Mouse (Mus musculus): Measurements from ENCODE around the gene Ggnbp2.
A peak's percentile ranks its signal among the peaks of the same experiment; 100 is the strongest.

DNA sequence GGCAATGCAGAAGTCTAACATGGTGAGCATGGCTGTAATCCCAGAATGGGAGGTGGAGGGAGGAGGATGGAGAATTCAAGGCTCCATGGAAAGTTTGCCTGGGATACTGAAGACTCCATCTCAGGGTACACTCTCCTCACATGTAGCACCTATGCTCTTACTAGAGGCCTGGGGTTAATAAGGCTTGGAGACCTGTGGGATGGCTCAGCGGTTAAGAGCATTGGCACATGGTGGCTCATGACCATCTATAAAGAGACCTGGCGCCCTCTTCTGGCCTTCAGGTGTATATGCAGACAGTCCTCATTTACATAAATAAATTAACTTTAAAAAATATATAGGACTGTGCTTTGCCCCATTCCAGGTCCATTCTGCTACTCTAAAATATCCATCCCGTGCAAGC lies 48.7 kb upstream of the Ggnbp2 start:
- TF ChIP-seq POLR2A (IDR thresholded peaks at IDR 0.05; ENCODE audit: low read depth, low read length) (no peak), CTCF (conservative IDR thresholded peaks at IDR 0.05; ENCODE audit: insufficient read depth, insufficient read length, low read depth, low read length) (peak; percentile 49)

Measured in kidney, adult 2 months (tissue).